Mouse (Mus musculus): ENCODE data around the gene Slc35a3.
"Not testable (repeated sequence)": the region's sequence is repeated elsewhere in the genome, so short reads cannot be mapped to it uniquely, and the experiment has no call there.

The Slc35a3 gene

DNA sequence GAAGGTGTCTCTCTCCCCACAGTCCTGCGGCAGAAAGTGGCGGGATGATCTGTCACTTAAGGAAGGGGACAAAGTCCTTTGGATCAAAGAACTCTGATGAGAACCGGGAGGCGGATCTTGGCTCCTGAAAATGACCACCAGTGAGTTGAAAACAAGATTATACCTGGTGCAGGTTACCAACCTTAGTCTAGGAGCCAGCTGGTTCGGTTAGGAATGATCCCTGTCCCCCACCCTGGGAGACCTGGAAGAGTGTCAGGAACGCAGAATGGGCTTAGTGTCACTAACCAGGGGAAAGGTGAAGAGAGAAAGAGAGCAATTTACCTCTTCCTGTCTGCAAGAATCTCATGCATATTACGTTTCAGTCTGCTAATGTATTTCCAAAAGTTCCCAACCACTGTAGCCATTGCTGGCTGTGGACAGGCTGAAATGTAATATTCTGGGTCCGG lies at the start of gene Slc35a3:
Slc35a3 (minus strand) TSS at position 396 of the 446 bp plus-strand sequence.
- DNase-seq (ENCODE audit: low read depth, low spot score): no peak

GRCm38 (mm10) chr3:116752818-116753217 lies 40.2 kb upstream of the Slc35a3 start:
- DNase-seq (ENCODE audit: low read depth, low spot score): no peak

DNA sequence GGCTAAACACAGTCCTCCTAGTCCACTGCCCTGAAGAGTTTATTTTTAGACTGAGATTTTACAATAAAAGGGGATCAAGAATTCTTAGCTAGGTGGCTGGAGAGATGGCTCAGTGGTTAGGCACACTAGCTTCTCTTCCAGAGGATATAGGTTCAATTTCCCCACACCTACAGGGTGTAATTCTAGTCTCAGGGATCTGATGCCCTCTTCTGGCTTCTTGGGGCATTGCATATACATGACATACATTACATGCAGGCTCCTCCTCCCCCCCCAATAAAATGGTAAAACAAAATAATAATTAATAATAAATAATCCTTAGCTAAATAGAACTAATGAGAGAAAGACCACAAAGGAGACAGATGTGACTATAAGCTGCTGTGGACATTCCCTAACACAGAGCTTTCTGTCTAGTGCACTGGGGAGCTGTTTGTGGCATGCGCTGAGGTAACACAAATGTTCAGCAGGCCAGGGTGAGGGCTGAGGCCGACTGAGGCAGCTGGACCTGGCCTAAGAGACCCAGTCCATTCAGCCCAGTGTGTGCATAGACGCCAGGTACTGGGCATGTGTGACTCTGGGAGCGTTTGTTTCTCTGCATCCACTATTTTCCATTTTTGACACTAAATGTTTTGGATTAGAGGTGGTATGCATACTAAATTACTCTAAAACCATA lies 38.7 kb upstream of the Slc35a3 start:
- DNase-seq (ENCODE audit: low read depth, low spot score): peak; percentile 55

GRCm38 (mm10) chr3:116748391-116749170 lies 36.0 kb upstream of the Slc35a3 start:
- DNase-seq (ENCODE audit: low read depth, low spot score): peak; percentile 49

DNA sequence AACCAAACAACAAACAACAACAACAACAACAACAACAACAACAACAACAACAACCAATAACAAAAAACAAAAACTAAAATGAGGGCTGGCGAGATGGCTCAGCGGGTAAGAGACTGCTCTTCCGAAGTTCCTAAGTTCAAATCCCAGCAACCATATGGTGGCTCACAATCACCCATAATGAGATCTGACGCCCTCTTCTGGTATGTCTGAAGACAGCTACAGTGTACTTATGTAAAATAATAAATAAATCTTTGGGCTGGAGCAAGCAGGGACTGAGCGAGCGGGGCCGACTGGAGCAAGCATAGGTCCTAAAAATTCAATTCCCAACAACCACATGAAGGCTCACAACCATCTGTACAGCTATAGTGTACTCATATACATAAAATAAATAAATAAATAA lies 35.0 kb upstream of the Slc35a3 start:
- not testable (repeated sequence) for DNase-seq (ENCODE audit: low read depth, low spot score)

- no peak for DNase-seq (ENCODE audit: low read depth, low spot score)
These were observed 28.3 kb upstream of the Slc35a3 start for GRCm38 (mm10) chr3:116740963-116741362.

- no peak for DNase-seq (ENCODE audit: low read depth, low spot score)
These were observed 27.5 kb upstream of the Slc35a3 start for GRCm38 (mm10) chr3:116740106-116740505.

DNA sequence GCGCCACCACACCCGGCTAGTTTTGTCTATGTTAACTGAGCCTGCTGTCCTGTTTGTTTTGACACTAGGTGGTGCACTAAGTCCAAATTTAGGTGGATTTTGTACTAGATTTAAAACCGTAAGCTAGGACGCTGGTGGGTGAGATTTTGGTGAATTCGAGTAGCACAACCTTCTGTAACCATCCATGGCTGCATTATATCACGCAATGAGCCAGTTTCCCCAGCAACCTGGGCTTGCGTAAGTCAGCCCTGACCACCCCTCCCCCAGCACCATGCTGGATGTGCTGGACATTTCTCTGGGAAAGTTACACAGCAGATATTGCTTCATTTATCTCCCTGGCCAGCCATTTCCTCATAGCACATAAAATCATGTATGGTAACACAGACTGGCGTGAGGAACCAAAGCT lies 24.7 kb upstream of the Slc35a3 start:
- DNase-seq (ENCODE audit: low read depth, low spot score): peak; percentile 25

DNA sequence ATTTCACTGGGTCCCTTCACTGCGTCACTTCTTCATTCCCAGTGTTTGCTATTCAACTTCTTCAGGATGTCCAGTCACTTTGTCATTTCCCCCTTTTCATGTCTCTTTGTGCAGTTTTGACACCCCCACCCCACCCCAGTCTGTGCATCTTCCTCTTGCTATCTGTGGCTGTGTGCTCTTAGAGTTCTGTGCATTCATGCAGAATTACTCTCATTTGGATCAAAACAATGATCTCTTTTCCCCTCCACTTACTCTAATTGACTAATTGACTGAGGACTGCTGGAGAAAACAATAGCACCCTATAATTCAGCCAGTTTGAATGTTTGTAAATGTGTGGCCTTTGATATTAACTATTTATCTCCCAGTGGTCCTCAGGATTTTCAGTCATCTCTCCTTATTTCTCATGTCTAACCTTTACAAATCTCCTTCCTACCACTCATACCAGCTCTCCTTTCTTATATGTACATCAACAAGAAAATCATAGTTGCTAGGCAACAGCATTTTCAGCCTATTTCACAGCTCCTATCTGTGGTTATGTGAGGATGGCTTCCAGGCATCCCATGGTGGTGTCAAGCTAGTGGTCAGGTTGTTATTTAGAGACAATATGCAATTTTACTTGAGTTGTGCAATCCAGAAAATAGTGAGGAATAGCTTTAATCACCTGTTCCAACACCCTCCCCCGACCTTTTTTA lies 17.0 kb upstream of the Slc35a3 start:
- DNase-seq (ENCODE audit: low read depth, low spot score): no peak

DNA sequence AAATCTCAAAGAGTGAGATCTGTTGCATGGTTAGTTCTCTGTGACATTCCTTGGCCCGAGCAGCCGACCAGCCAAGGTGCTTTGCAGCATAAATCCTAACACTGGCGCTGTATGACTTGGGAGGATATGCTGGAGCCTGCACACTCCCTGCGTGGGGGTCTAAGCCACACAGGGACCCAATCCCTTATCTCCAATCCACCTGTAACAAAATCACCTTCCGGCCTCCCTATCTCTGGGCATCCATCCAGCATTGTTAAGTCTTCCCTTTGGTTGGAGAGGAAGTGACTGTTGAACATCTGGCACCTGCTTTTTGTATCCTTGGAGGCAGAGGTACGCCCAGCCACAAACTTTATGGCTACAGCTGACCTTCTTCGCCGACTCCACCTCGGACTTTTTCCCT lies 14.2 kb upstream of the Slc35a3 start:
- no peak for DNase-seq (ENCODE audit: low read depth, low spot score)

DNA sequence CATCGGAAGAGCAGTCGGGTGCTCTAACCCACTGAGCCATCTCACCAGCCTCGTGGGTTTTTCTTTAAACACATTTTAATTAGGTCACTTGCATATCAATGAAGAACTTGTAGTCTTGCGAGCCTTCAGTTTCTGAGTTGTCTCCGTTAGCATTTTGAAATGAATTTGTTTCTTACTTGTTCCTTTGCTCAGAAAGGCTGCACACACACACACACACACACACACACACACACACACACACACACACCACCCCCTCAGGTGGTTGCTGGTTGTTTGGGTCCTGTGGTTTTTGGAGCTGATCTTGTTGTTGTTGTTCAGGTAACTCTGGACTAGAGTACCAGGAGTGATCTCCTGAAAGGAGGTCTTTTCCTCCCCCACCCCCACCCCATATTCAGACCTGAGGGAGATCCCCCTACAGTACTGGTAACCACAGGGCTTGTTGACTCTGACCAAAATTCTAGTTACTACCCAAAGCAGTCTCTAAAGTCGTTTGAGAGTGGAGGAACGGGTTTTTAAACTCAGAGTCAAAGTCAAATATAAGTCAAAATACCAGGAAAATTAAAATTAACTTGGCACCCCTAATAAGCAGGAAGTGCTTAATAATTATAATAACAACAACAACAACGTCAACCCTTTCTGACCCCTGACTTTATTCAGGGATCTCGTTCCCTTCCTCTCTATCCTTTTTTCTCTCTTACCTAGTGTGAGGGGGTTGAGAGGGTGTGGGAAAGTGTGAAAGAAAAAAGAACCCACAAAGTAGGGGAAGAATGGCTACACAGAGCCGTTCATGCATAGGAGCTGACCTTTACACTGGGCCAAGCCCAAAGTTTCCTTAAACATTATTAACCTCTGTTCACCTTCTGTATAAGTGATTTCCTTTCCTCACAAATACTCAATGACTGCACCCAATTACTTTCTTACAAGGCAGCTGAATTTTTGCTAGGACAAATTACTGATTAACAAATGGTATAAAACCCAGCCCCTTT lies 11.2 kb upstream of the Slc35a3 start:
- DNase-seq (ENCODE audit: low read depth, low spot score): no peak

DNA sequence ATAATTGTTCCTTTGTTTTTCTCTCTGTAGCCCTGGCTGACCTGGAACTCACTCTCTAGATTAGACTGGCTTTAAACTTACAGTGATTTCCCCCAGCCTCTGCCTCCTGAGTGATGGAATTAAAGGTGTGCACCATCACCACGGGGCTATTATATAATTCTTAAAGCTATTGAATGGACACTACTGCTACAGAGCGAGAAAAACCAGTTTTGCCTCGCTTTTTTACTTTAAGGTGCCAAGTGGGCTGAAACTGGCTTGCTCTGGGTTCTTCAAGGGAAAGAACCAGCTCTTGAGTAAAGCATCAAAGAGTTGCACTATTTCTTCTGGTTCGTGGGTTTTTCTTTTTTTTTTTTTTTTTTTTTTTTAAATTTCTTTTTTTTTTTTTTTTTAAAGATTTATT lies 10.3 kb upstream of the Slc35a3 start:
- no peak for DNase-seq (ENCODE audit: low read depth, low spot score)

GRCm38 (mm10) chr3:116718951-116719350 lies 6.3 kb upstream of the Slc35a3 start:
- no peak for DNase-seq (ENCODE audit: low read depth, low spot score)

- DNase-seq (ENCODE audit: low read depth, low spot score): peak; percentile 50
These were observed 400 bp upstream of the Slc35a3 start for GRCm38 (mm10) chr3:116713031-116713430.

- DNase-seq (ENCODE audit: low read depth, low spot score): peak; percentile 84
These were observed 801 bp downstream of the Slc35a3 start for GRCm38 (mm10) chr3:116711624-116712435.

DNA sequence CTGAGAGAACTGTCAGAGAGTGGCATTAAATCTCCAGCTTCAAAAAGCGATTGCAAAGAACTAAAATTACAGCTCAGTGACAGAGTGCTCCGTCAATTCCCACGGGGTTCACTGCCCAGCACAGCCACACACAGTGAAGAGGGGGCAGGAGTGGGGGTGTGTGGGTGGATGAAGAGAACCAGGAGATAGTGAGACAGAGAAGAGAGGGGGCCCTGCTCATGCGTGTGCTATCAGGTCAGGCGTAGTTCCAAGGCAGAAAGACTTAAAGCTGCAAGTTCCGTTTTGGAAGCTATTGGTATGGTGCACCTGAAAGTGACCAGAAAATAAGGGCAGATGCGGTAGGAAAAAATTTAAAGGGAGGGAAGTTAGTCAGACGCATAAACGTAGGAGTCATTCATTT lies 1.7 kb downstream of the Slc35a3 start:
- DNase-seq (ENCODE audit: low read depth, low spot score): peak; percentile 26

- DNase-seq (ENCODE audit: low read depth, low spot score): no peak
These were observed 6.9 kb downstream of the Slc35a3 start for GRCm38 (mm10) chr3:116705637-116706204.

- DNase-seq (ENCODE audit: low read depth, low spot score): no peak
These were observed 8.8 kb downstream of the Slc35a3 start for GRCm38 (mm10) chr3:116703835-116704234.

DNA sequence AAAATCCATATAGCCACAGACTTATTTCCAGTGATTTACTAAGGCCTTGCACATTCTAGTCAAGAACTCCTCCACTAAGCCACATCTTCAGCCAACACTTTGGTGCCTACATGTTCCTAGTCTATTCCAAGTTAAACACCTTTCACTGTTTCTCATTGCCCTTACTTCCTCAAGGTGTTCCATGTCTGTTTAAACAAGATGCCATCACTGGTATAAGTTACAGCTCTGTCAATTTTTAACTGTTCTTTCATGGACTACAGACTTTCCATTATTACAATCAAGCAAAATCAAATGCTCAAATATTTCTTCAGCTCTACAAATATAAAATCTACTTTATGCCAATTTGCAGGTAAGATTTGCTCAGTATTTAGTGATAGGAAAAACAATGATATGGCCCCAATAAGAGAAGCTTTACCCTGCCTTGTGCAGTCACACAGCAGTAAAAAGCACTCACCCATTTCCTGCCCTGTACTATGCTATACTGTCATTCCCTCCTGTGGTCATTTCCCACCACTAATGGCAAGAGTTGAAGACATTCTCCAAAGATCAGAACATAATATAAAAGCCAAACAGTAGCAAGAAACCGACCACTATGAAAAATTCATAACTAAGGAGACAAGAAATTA lies 9.9 kb downstream of the Slc35a3 start:
- DNase-seq (ENCODE audit: low read depth, low spot score): no peak

DNA sequence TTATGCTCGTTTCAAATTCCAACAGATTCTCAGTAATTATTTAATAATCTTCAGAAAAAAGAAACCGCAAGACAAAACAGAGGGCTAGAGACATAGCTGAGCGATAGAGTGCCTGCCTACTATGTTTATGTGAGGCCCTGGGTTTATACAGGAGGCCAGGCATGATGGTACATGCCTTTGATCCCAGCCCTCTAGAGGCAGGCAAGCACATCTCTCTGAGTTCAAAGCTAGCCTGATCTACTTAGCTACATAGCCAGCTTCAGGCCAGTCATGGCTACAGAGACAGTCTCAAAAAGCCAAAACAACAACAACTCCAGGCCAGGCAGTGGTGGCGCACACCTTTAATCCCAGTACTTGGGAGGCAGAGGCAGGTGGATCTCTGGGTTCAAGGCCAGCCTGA lies 11.0 kb downstream of the Slc35a3 start:
- no peak for DNase-seq (ENCODE audit: low read depth, low spot score)
